Mouse (Mus musculus) Patski (cell line): ENCODE measurements around the gene Arel1. TPM values are rescaled to one million over a fixed set of nuclear protein-coding genes. Genes with fewer than 3 reads are reported as not detected.
A peak's percentile ranks its signal among the peaks of the same experiment; 100 is the strongest.

Source experiments
- ATAC-seq: fragments of 100-300 bp; one replicate; pipeline ENCODE4 v1.8.0; 2021
- CTCF ChIA-PET: fragments of 350-600 bp; sonication (Branson Sonifier 250); formaldehyde crosslinking; loops from one replicate; lab custom pipeline; 2022; ENCODE audit warnings: inconsistent platforms; lab: Charles Lee
- POLR2A ChIA-PET: fragments of 350-600 bp; sonication (Branson Sonifier 250); formaldehyde crosslinking; loops from one replicate; lab custom pipeline; 2022; ENCODE audit warnings: antibody characterized with exemption, inconsistent platforms; lab: Charles Lee
- DNase-seq: peaks from one replicate; pipeline ENCODE4 v3.0.0-alpha.2; 2011; ENCODE audit warnings: low read depth, low spot score
- H3K27me3 ChIP-seq: fragments of 371-371 bp; one replicate; pipeline ENCODE4 v1.5.1; 2021
- CTCF ChIP-seq: fragments of 100-300 bp; IDR thresholded peaks from one replicate; pipeline ENCODE4 v1.5.1; 2021
- in situ Hi-C: fragments of 300-500 bp; cut with MboI; formaldehyde crosslinking; loops from 3 replicates; pipeline ENCODE4 v1.11.1; 2018; ENCODE audit warnings: low pct_unique_long_range_greater_than_20kb, mixed read lengths
- polyA plus RNA-seq: library from polyadenylated mRNA; unstranded; gene quantifications from one replicate; pipeline ENCODE4 v1.2.3, GENCODE M21; 2021

The Arel1 gene
- polyA plus RNA-seq, 1 experiment from 2014 or later: 27.6 TPM

DNA sequence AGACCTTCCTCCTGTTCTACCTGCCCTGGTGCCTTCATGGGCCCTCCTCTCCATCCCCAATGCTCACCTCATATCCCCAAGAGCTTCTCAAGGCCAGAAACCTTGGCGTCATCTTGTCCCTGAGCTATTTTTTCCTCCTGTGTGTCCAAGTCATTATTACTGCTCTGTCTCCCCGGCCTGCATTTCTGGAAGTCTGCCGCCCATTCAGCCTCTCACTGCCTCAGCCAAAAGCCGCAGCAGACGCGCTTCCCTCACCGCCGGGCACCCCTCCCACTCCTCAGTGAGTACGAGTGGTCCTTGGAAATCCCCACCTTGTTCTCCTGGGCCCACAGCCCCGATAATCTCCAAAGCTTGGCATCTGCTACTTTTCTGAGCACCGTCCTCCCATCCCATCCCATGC is 90.6 kb downstream of the Arel1 start:
- POLR2A ChIA-PET: no interaction called here
- CTCF ChIA-PET: interaction anchor here (1.0 kb wide), 1 partner anchor 95 kb away, joined by 3 read pairs; no protein-coding TSS in a partner anchor
- H3K27me3 ChIP-seq: no peaks in the 10 kb centered on the region
- DNase-seq (no peak), ATAC-seq (no peak)
- TF ChIP-seq CTCF: no peak
- in situ Hi-C loops: no loop called here

DNA sequence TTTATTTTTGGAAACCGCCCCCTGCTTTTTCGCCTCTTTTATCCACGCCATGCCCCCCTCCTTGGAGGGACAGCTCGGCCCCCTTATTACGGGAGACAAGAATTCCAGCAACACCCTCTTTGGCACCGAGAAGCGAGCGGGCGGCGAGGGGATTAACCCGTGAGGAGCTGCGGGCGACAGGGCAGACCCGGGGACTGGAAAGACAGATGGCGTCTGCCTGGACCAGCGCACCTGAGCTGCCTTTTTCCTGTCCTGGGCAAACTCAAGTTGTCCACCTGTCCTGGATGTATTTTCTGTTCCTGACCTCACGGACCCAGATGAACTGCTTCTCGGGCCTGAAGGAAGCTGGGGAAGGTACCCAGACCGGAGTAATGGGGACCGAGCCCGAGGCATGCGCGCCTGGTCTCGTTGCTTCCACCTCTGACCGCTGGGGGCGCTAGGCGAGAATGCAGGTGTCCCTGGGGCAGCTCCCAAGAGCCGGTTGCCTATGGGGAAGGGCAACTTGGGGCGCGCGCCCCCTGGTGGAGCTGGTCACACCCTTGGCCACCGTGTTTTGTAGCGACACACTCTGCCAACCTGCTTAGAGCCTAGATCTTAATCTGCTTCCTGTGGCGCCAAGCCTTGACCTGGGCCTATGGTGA is 94.1 kb downstream of the Arel1 start, which contains the start of gene Ltbp2:
Ltbp2 (minus strand) TSS at position 52 of the 641 bp plus-strand sequence.
- ATAC-seq: peak; percentile 77
- CTCF ChIA-PET: interaction anchor here (0.7 to 1.6 kb wide), 16 partner anchors 12 to 171 kb away, joined by 3 to 6 read pairs (median 4); partner anchors contain the start of gene Ylpm1
- POLR2A ChIA-PET: interaction anchor here (1.2 kb wide), 1 partner anchor 62 kb away, joined by 3 read pairs; no protein-coding TSS in a partner anchor
- no peak for TF ChIP-seq CTCF
- H3K27me3 ChIP-seq: no peaks in the 10 kb centered on the region
- in situ Hi-C loops: loop anchor here (10.0 kb wide), 1 partner anchor 88 kb away; no protein-coding TSS in a partner anchor
- no peak for DNase-seq

DNA sequence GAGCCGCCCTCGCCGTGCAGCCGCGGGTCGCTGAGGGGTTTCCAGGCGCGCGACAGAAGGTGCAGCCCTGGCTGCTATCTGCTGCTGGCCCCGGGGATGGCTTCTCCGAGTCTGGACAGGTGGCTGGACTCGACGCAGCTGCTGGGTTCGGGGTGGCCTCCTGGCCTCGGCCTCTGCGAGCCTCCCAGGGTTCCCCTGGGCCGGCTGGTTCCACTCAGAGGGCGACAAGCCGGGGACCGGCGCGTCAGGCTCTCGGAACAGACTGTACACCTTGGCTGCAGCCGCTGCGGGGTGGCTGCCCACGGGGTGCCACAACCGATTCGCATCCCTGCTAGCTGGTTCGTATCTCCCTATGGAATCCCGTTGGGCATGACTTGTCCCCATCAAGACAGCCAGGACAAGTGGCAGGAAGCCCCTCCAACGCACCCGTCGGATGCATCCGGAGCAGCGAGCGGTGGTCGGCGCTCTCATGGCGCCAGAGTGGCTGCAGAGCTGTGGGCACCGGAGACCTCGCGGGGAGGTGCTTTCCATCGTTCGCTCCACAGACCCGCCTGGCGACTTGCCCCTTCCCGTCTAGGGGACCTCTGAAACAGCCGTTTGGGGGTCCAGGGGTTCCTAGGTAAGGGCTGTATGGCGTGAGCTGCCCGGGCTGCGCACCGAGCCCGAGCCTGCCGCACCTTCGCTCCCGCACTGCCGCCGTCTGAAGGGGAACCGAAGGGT is 94.8 kb downstream of the Arel1 start:
- TF ChIP-seq CTCF: no peak
- DNase-seq (no peak), ATAC-seq (no peak)
- ChIA-PET CTCF (interaction anchor here (0.7 to 2.5 kb wide), 17 partner anchors 13 to 172 kb away, joined by 3 to 9 read pairs (median 4); partner anchors contain the start of gene Ylpm1), POLR2A (interaction anchor here (1.2 kb wide), 1 partner anchor 61 kb away, joined by 3 read pairs; no protein-coding TSS in a partner anchor)
- no peaks in the 10 kb centered on the region for H3K27me3 ChIP-seq
- in situ Hi-C loops: loop anchor here (10.0 kb wide), 1 partner anchor 89 kb away; no protein-coding TSS in a partner anchor

GRCm38 (mm10) chr12:84873434-84873833 is 97.3 kb downstream of the Arel1 start:
- in situ Hi-C loops: loop anchor here (5.0 to 10.0 kb wide), 2 partner anchors 56 to 91 kb away; no protein-coding TSS in a partner anchor
- no peak for TF ChIP-seq CTCF
- CTCF ChIA-PET: interaction anchor here (0.9 to 2.5 kb wide), 3 partner anchors 18 to 159 kb away, joined by 3 to 9 read pairs (median 5); no protein-coding TSS in a partner anchor
- POLR2A ChIA-PET: no interaction called here
- ATAC-seq (no peak), DNase-seq (no peak)
- H3K27me3 ChIP-seq: no peaks in the 10 kb centered on the region

GRCm38 (mm10) chr12:84872310-84872709 is 98.4 kb downstream of the Arel1 start:
- DNase-seq (no peak), ATAC-seq (no peak)
- POLR2A ChIA-PET: no interaction called here
- H3K27me3 ChIP-seq: no peaks in the 10 kb centered on the region
- no peak for TF ChIP-seq CTCF
- CTCF ChIA-PET: interaction anchor here (1.1 kb wide), 1 partner anchor 11 kb away, joined by 3 read pairs; no protein-coding TSS in a partner anchor
- in situ Hi-C loops: loop anchor here (5.0 to 10.0 kb wide), 2 partner anchors 55 to 92 kb away; no protein-coding TSS in a partner anchor

Other genes with a start within 250 kb of the Arel1 start
- 105 TPM for gene Npc2, start 197.7 kb downstream of the Arel1 start, polyA plus RNA-seq
- gene Isca2, start 197.6 kb downstream of the Arel1 start, polyA plus RNA-seq: 58.9 TPM
- 19.0 TPM for gene Ltbp2, start 94.4 kb downstream of the Arel1 start, polyA plus RNA-seq
- gene Fcf1, start within 50 bp of the Arel1 start, polyA plus RNA-seq: 82.0 TPM
- 41.0 TPM for gene Ylpm1, start 25.4 kb upstream of the Arel1 start, polyA plus RNA-seq
- 2.7 TPM for gene Prox2, start 139.9 kb upstream of the Arel1 start, polyA plus RNA-seq
- gene Dlst, start 139.9 kb upstream of the Arel1 start, polyA plus RNA-seq: 194 TPM
- gene Rps6kl1, start 180.4 kb upstream of the Arel1 start, polyA plus RNA-seq: 0.60 TPM
- 0.41 TPM for gene Pgf, start 206.9 kb upstream of the Arel1 start, polyA plus RNA-seq
- 68.8 TPM for gene Eif2b2, start 248.6 kb upstream of the Arel1 start, polyA plus RNA-seq